Comparison of ENCODE assay signal across 12 mouse cellular contexts in genomic region chr4:155675991-155676390, GRCm38 (mm10). TPM values are rescaled to one million over a fixed set of nuclear protein-coding genes. Genes with fewer than 3 reads are reported as not detected.
A peak's percentile ranks its signal among the peaks of the same experiment; 100 is the strongest.
DNase-seq lines count a peak whose midpoint lies in the region; ATAC-seq and TF ChIP-seq lines count a peak whose summit lies in the region.
"Had no signal": no experiment of that assay in that cellular context is flagged by ENCODE, and none has a peak within 500 bp of the region (broad histone marks: within the 10 kb centered on the region; RNA-seq: fewer than 3 reads in every experiment).

No protein-coding gene starts in this region.

- H3K27ac ChIP-seq in left cerebral cortex, adult 2 months = no peak overlapping the region
- H3K27ac ChIP-seq in hindbrain, embryonic 14.5 days = no peak overlapping the region
- H3K27ac ChIP-seq: forebrain, embryonic 15.5 days had no signal

- intact Hi-C loops in left cerebral cortex, adult 2 months (cut with DNase I) = no loop called here
- intact Hi-C loops in left cerebral cortex, postnatal 25 days (cut with DNase I) = no loop called here

- no peak overlapping the region for H3K4me3 ChIP-seq in left cerebral cortex, adult 2 months
- no peak overlapping the region for H3K4me3 ChIP-seq in hindbrain, embryonic 14.5 days (replicated peaks; ENCODE audit: low read length)
- H3K4me3 ChIP-seq: forebrain, embryonic 15.5 days had no signal

- no peaks in the 10 kb centered on the region for H3K9me3 ChIP-seq in hindbrain, embryonic 14.5 days (ENCODE audit: control insufficient read depth, low read length)
- H3K9me3 ChIP-seq: forebrain, embryonic 15.5 days had no signal

- no peak overlapping the region for H3K4me2 ChIP-seq in hindbrain, embryonic 14.5 days (replicated peaks)
- H3K4me2 ChIP-seq: forebrain, embryonic 15.5 days had no signal

- no peaks in the 10 kb centered on the region for H3K27me3 ChIP-seq in hindbrain, embryonic 14.5 days (ENCODE audit: control insufficient read depth, insufficient read depth, low read length)
- H3K27me3 ChIP-seq: forebrain, embryonic 15.5 days had no signal

- DNase-seq in cerebellum, adult 11-12 months = peak; percentile 61
- no peak for DNase-seq in cerebellum, postnatal 4 days (ENCODE audit: low spot score in 2 of 2)
- no peak for DNase-seq in left cerebral cortex, adult 2 months (ENCODE audit: extremely low spot score in 1 of 2, low spot score in 2 of 2)
- DNase-seq in left cerebral cortex, postnatal 25 days (ENCODE audit: low spot score in 2 of 2) = no peak
- DNase-seq in MN1 (ENCODE audit: low spot score) = peak; percentile 42
- peak; percentile 35 for DNase-seq in lung, postnatal 14 days
- no peak for DNase-seq in ovary, adult 18-20 months (ENCODE audit: low spot score)
- no peak for DNase-seq in hindbrain, embryonic 14.5 days (ENCODE audit: low spot score)

- ATAC-seq in hindbrain, embryonic 14.5 days (ENCODE audit: low FRiP score) = no peak
- ATAC-seq: forebrain, embryonic 15.5 days had no signal

- WGBS in hindbrain, embryonic 14.5 days = 85% methylated on average over 2 of the region's 2 CpGs

- no peak overlapping the region for H3K9ac ChIP-seq in hindbrain, embryonic 14.5 days
- H3K9ac ChIP-seq: forebrain, embryonic 15.5 days had no signal

- H3K36me3 ChIP-seq in hindbrain, embryonic 14.5 days (replicated peaks; ENCODE audit: control insufficient read depth, insufficient read depth) = no peaks in the 10 kb centered on the region
- H3K36me3 ChIP-seq: forebrain, embryonic 15.5 days had no signal

- H3K4me1 ChIP-seq in hindbrain, embryonic 14.5 days (replicated peaks; ENCODE audit: control insufficient read depth, insufficient read depth, low read length) = no peaks in the 10 kb centered on the region
- H3K4me1 ChIP-seq: forebrain, embryonic 15.5 days had no signal

- TF ChIP-seq CTCF in left cerebral cortex, adult 2 months (IDR thresholded peaks at IDR 0.05) = peak; percentile 60

RNA-seq across cellular contexts. Expression of gene Mib2, which starts 7.0 kb away (rescaled TPM):
- total RNA-seq in left cerebral cortex, adult 2 months (2021) = 100 to 1,000 TPM; 133 to 140 TPM
- total RNA-seq in left cerebral cortex, postnatal 25 days (2021) = 100 to 1,000 TPM; 112 to 113 TPM
- 44.9 and 46.1 TPM in 2 replicates for polyA plus RNA-seq in hindbrain, embryonic 14.5 days (2014; fragmentation: Nextera tagmentation; extraction: Ambion mirVana)

RNA-seq across cellular contexts. Expression of gene Fndc10, which starts 18.2 kb away (rescaled TPM):
- 10 to 100 TPM; 26.2 to 33.4 TPM for total RNA-seq in left cerebral cortex, adult 2 months (2021)
- total RNA-seq in left cerebral cortex, postnatal 25 days (2021) = 10 to 100 TPM; 26.5 to 29.2 TPM
- 9.0 and 10.3 TPM in 2 replicates for polyA plus RNA-seq in hindbrain, embryonic 14.5 days (2014; fragmentation: Nextera tagmentation; extraction: Ambion mirVana)

RNA-seq across cellular contexts. Expression of gene Mmp23, which starts 22.8 kb away (rescaled TPM):
- total RNA-seq in left cerebral cortex, adult 2 months (2021) = 1 to 10 TPM; 4.1 to 5.4 TPM
- 1 to 10 TPM; 2.5 to 2.9 TPM for total RNA-seq in left cerebral cortex, postnatal 25 days (2021)
- polyA plus RNA-seq in hindbrain, embryonic 14.5 days (2014; fragmentation: Nextera tagmentation; extraction: Ambion mirVana) = 2.7 and 2.9 TPM in 2 replicates
- total RNA-seq: hematopoietic stem cell, adult 5-6 weeks; monocyte, adult 5-6 weeks had no signal

RNA-seq across cellular contexts. Expression of gene Ssu72, which starts 28.6 kb away (rescaled TPM):
- total RNA-seq in left cerebral cortex, adult 2 months (2021) = 10 to 100 TPM; 89.2 to 98.0 TPM
- 10 to 100 TPM; 93.3 to 98.2 TPM for total RNA-seq in left cerebral cortex, postnatal 25 days (2021)
- 164 and 169 TPM in 2 replicates for polyA plus RNA-seq in hindbrain, embryonic 14.5 days (2014; fragmentation: Nextera tagmentation; extraction: Ambion mirVana)

RNA-seq across cellular contexts. Expression of gene Gm10563, which starts 30.8 kb away (rescaled TPM):
- total RNA-seq in left cerebral cortex, adult 2 months (2021) = not detected
- not detected for total RNA-seq in left cerebral cortex, postnatal 25 days (2021)
- not detected in 2 replicates for polyA plus RNA-seq in hindbrain, embryonic 14.5 days (2014; fragmentation: Nextera tagmentation; extraction: Ambion mirVana)
- total RNA-seq: hematopoietic stem cell, adult 5-6 weeks; monocyte, adult 5-6 weeks had no signal
- polyA plus RNA-seq: forebrain, embryonic 15.5 days; limb, embryonic 11.5 days had no signal

Comparison
In these comparisons a context has a peak if more than half of its experiments do, and no peak if none do; other contexts are left out.
1. DNase-seq: peak in cerebellum, adult 11-12 months (single experiment), MN1 (single experiment) and lung, postnatal 14 days (single experiment); none in cerebellum, postnatal 4 days (0 of 2), left cerebral cortex, adult 2 months (0 of 2), left cerebral cortex, postnatal 25 days (0 of 2), ovary, adult 18-20 months (single experiment) and hindbrain, embryonic 14.5 days (single experiment).